Mouse (Mus musculus) hindbrain, embryonic 13.5 days (tissue): ENCODE measurements around the gene Sdhaf2. TPM values are rescaled to one million over a fixed set of nuclear protein-coding genes. Genes with fewer than 3 reads are reported as not detected.

Experiments
- ATAC-seq: fragments of 200-750 bp; cut with Nextera tagmentation; 2 replicates; pipeline ENCODE4 v1.8.0; 2017; ENCODE audit warnings: moderate TSS enrichment; ENCODE audit not compliant: low FRiP score
- H3K27ac ChIP-seq: fragments of 300-500 bp; sonication (generic); 2 replicates; pipeline ENCODE4 v1.5.1; 2015; ENCODE audit warnings: inconsistent platforms, mild to moderate bottlenecking, moderate library complexity
- H3K27me3 ChIP-seq: fragments of 300-500 bp; sonication (generic); 2 replicates; pipeline ENCODE4 v1.6.1; 2015; ENCODE audit warnings: mild to moderate bottlenecking, inconsistent platforms
- H3K36me3 ChIP-seq: fragments of 300-500 bp; sonication (generic); 2 replicates; pipeline ENCODE4 v1.6.1; 2015; ENCODE audit warnings: mild to moderate bottlenecking, inconsistent platforms
- H3K4me1 ChIP-seq: fragments of 300-500 bp; sonication (generic); replicated peaks from 2 replicates; pipeline ENCODE4 v1.6.1; 2015; ENCODE audit warnings: inconsistent platforms
- H3K4me2 ChIP-seq: fragments of 300-500 bp; sonication (generic); 2 replicates; pipeline ENCODE4 v1.6.1; 2015; ENCODE audit warnings: inconsistent platforms, mild to moderate bottlenecking, moderate library complexity
- H3K4me3 ChIP-seq: fragments of 300-500 bp; sonication (generic); 2 replicates; pipeline ENCODE4 v1.5.1; 2015; ENCODE audit warnings: mild to moderate bottlenecking, inconsistent platforms
- H3K9ac ChIP-seq: fragments of 300-500 bp; sonication (generic); 2 replicates; pipeline ENCODE4 v1.6.1; 2015; ENCODE audit warnings: mild to moderate bottlenecking, inconsistent platforms
- H3K9me3 ChIP-seq: fragments of 300-500 bp; sonication (generic); 2 replicates; pipeline ENCODE4 v1.6.1; 2016; ENCODE audit warnings: inconsistent platforms
- WGBS: fragments of 180-500 bp; shearing (Covaris S2); methylation state at CpG from one replicate; pipeline ENCODE4 v1.1.7; 2015; 5-methylcytosine and 5-hydroxymethylcytosine counted together
- polyA plus RNA-seq: library from polyadenylated mRNA; unstranded; fragments of >200 nt; fragmentation: Nextera tagmentation; extraction: Ambion mirVana; gene quantifications from 2 replicates; pipeline ENCODE4 v1.2.1, GENCODE M21; 2015

Gene Sdhaf2
- polyA plus RNA-seq, 1 experiment from 2014 or later = 67.6 TPM

DNA sequence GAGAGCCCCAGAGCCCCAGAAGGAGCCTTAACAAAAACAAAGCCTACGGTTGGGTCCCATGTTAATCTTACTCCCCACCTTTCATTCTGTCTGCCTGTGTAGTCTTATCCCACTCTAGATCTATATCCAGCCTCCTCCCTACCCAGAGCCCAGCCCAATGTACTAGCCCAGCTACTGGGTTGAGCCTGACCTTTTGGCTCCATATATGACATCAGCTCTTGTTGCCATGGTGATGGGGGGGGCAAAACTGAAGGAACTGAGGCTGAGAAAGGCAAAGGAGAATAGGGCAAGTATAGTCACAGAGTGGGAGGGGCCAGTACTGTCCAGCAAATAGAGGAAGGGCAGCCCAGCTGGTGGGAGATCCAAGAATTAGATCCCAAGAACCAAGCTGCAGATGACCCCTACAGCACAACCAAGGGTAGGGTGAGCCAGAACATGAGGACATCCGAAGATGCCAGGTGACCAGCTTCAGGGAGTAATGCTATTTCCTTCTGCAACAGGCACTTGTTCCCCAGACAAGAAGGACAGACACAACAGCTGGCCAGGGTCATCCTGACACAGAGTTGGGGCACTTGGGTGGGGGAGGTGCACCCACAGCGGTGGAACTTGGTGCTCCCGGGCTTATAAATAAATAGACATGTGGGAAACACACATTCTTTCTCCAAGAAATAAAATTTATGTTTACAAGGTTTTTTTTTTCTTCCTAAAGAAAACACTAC is 71.1 kb downstream of the Sdhaf2 start:
- H3K9ac ChIP-seq = no peak overlapping the region
- WGBS = 70% methylated on average over 4 of the region's 4 CpGs
- H3K4me3 ChIP-seq = no peak overlapping the region
- H3K36me3 ChIP-seq = no peaks in the 10 kb centered on the region
- H3K9me3 ChIP-seq = no peaks in the 10 kb centered on the region
- peaks cover 72% of the 10 kb centered on the region for H3K27me3 ChIP-seq
- no peak overlapping the region for H3K4me2 ChIP-seq
- H3K27ac ChIP-seq = no peak overlapping the region
- H3K4me1 ChIP-seq = peaks cover 31% of the 10 kb centered on the region
- ATAC-seq = no peak

Other genes with a start within 250 kb of the Sdhaf2 start
- gene Dagla, start 221.3 kb downstream of the Sdhaf2 start, polyA plus RNA-seq = 6.1 and 6.3 TPM in 2 replicates
- 7.9 and 8.4 TPM in 2 replicates for gene Syt7, start 137.1 kb downstream of the Sdhaf2 start, polyA plus RNA-seq
- 0.53 and 1.1 TPM in 2 replicates for gene Lrrc10b, start 68.7 kb downstream of the Sdhaf2 start, polyA plus RNA-seq
- gene Ppp1r32, start 43.2 kb downstream of the Sdhaf2 start, polyA plus RNA-seq = 1.1 and 3.0 TPM in 2 replicates
- gene Cpsf7, start 876 bp downstream of the Sdhaf2 start, polyA plus RNA-seq = 49.0 and 52.8 TPM in 2 replicates
- gene Tmem216, start 30.1 kb upstream of the Sdhaf2 start, polyA plus RNA-seq = 50.5 and 55.3 TPM in 2 replicates
- 16.2 and 17.2 TPM in 2 replicates for gene Cyb561a3, start 51.0 kb upstream of the Sdhaf2 start, polyA plus RNA-seq
- 42.3 and 43.2 TPM in 2 replicates for gene Tmem138, start 51.2 kb upstream of the Sdhaf2 start, polyA plus RNA-seq
- 242 and 263 TPM in 2 replicates for gene Ddb1, start 79.2 kb upstream of the Sdhaf2 start, polyA plus RNA-seq
- gene Tkfc, start 79.5 kb upstream of the Sdhaf2 start, polyA plus RNA-seq = 24.8 and 25.4 TPM in 2 replicates
- gene Vwce, start 108.1 kb upstream of the Sdhaf2 start, polyA plus RNA-seq = 0.53 and 0.82 TPM in 2 replicates
- gene Pga5, start 151.9 kb upstream of the Sdhaf2 start, polyA plus RNA-seq = not detected in 2 replicates
- gene Vps37c, start 162.6 kb upstream of the Sdhaf2 start, polyA plus RNA-seq = 33.8 and 34.7 TPM in 2 replicates
- gene Cd5, start 212.9 kb upstream of the Sdhaf2 start, polyA plus RNA-seq = 0.21 and 0.35 TPM in 2 replicates